Mouse (Mus musculus): Measurements from ENCODE around the gene Edn2.

Gene Edn2

GRCm38 (mm10) chr4:120200551-120201266 is 39.7 kb downstream of the Edn2 start:
- no peak for DNase-seq (ENCODE audit: extremely low read depth, low read depth, low spot score)

DNA sequence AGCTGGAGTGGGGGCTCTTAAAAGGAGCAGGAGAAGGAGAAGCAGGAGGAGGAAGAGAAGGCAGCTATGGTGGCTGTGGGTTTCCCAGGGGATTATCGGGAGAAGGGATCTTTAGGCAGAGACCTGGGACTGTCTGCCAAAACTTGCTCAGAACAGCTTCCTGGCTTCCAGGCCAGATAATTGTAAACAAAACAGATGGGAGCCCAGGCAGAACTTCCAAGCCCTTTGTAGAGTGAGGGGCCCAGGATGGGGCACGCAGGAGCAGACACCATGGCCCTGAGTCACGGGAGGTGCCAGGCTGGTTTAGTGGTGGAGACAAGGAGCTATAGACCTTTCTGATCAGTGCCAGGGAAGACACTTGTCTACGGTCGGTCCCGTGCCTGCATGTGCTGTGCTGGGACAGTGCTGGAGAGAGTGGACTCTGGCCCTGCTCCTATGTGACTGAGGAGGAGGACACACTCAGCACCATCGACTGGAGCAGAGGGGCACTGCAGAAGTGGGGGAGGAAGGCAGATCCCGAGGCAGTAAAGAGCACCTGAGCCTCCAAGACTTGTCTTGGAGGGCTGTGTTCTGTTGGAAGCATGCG is 43.4 kb downstream of the Edn2 start:
- DNase-seq (ENCODE audit: extremely low read depth, low read depth, low spot score): no peak

GRCm38 (mm10) chr4:120206471-120206891 is 45.5 kb downstream of the Edn2 start:
- no peak for DNase-seq (ENCODE audit: extremely low read depth, low read depth, low spot score)

DNA sequence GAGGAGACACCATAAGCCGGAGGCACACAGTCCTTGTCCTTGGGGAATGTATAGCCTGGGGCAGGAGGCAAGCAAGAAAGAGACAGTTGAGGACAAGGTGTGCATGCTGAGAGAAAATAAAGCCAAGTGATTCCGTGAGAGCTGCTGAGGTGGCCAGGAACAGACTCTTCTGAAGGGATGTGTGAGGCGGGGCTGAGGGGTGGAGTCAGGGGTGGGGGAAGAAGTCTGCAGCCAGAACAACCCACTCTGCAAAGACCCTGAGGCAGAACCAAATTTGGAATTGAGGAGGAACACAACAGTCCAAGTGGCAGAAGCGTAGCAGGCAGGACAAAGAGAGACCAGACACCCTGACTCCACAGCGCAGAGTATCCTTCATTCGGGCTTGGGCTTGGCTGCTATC is 51.1 kb downstream of the Edn2 start:
- DNase-seq (ENCODE audit: extremely low read depth, low read depth, low spot score): no peak

- no peak for DNase-seq (ENCODE audit: extremely low read depth, low read depth, low spot score)
These were observed 51.8 kb downstream of the Edn2 start for GRCm38 (mm10) chr4:120212812-120213211.

DNA sequence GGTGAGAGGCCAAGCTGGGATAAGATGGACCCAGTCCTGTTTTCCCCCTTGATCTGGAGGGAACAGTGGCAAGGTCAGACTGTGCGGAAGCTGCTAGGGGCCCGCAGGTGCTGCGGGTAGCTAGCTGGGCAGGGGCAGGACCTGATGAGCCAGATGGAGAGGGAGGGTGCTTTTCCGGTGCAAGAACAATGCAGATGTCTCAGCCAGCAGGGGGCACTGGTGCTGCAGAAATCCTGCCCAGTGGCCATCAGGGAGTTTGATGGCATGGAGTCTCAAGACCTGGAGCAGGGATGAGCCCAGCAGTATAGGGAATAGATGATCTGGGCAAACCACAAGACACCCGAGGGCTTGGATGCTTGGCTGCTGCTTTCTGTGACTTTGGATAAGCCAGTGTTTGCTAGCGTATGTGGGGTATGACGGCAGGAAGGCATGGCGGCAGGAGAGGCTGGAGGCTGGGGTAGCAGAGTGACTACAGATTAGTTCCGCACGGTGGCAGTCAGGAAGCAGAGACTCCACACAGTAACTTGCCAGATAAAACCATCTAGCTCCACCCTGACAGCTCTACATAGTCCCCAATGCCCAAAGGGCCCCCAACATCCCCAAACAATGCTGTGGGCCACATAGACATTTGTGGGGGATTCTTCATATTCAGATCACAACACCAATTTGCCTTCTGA is 55.0 kb downstream of the Edn2 start:
- no peak for DNase-seq (ENCODE audit: extremely low read depth, low read depth, low spot score)

DNA sequence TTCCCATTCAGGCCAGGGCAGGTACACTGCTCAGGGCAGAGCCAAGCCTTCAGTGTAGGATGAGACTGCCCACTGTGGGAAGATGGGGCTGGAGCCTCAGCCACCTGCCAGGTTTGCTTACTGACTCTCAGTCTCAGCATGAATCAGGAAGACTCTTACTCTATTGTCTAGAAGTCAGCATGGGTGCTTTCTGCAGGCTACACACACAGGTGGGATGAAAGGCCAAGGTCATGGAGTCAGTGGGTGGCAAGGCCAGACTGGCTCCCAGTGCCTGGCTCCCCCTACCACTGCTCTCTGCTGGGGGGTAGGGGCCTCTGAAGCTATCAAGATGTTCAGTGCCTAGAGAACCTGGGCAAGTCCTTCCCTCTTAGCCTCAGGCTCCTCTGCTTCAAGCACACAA is 55.9 kb downstream of the Edn2 start:
- DNase-seq (ENCODE audit: extremely low read depth, low read depth, low spot score): no peak
